Mouse (Mus musculus) spleen, postnatal 4 days (tissue): ENCODE measurements around the gene Ifi202b.
"Not testable (repeated sequence)": the region's sequence is repeated elsewhere in the genome, so short reads cannot be mapped to it uniquely, and the experiment has no call there.

Experiments
- DNase-seq, 2 experiments: peaks; one replicate each; pipeline ENCODE4 v3.0.0; 2022; ENCODE audit warnings: low spot score in 2 of 2

The Ifi202b gene

DNA sequence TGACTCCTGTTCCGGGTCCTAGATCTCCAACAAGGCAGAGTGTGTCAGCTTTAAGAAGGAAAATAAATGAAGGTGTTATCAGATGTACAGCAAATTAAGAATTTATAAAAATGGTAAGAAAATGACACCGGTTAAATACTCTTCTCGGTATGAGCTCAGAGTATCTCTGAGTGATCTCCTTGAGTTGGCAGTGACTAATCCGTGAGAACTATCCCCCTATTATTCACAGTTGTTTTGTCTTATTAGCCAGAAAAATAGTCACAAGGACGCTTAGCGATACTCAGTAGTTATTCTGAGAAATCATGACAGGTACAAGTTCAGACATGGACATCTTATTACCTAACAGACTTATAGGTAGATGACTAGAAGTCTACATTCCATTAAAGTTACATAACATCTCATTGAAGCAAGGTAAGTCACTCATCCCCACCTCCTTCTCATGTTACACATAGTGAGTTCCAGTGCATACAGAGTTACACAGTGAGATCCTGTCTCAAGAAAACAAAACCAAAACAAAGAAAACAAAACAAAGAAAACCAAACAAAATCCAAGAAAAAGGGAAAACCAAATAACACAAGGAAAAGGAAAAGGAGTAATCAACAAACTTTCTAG is at the start of gene Ifi202b:
Gene Ifi202b, minus strand, starts transcription at position 51 of the 612 bp plus-strand sequence.
- DNase-seq: not testable (repeated sequence)

DNA sequence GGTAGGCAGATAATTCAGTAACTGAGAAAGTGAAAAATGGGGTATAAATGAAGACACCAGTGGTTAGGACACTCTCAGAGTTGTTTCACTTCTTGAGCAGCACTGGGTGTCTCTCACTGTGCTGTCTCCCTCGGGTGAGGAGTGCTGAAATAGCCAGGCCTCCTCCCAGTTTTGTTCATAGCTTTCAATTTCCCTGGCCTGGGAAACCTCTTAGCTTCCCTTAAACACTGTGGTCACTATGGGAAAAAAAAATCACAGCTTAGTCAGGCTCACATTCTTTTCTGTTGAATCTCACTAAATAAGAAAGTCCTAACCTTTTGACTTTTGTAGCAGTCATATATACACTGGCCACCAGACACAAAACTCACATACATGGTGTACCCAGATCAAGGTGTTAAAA is 49.2 kb upstream of the Ifi202b start, which contains the start of gene Ifi205:
Gene Ifi205, minus strand, starts transcription at position 113 of the 400 bp plus-strand sequence.
- DNase-seq: no peak

DNA sequence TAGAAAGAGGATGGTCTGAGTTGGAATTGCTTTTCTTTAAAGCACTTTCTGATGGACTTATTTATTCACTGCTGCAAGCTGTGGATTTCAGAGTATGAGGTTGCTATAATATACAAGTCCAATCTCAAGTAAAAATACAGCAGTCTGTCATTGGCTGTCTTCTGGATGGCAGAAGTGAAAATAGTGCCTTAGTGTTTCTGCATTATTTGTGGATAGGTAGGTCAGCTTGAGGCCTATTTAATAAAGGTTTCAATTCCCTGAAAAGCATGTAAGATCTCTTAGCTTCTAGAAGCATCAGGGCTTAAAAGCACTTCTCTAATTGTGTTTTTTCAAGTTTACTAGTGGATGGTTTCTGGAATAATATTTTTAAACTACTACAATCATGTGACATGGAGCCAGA is 24.5 kb upstream of the Ifi202b start:
- DNase-seq: not testable (repeated sequence)

DNA sequence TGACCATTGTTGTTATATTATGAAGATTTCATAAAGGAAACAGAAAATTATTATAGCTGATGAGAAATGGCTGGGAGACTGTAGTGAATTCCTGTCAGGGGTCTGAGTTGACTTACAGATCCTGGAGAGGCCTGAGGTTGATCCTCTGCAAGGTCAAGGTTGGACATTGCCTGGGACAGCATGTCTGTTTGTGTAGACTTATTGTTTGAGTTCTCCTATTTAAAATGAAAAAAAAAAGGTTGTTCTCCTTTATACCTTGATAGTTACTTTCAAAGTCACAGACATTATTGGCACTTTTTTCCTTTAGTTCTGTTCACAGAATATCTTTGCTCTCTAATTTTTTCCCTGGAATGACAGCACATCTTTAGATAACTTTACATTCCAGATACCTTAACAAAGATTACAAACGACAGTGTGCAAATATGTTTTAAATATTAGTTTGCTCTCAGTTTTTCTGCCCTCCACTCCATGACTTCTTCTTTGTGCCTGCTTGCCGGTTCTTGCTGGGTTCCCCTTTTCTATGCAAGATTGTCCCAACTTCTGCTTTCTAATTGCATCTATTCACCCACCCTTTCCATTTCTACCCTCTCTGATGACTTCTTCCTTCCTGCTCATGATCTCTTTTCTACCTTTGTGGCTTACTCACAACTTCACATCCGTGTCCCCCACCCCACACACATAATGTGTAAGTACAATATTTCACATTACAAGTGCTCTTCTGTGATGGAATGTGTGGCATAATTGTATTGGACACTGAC is 22.0 kb upstream of the Ifi202b start:
- not testable (repeated sequence) for DNase-seq

DNA sequence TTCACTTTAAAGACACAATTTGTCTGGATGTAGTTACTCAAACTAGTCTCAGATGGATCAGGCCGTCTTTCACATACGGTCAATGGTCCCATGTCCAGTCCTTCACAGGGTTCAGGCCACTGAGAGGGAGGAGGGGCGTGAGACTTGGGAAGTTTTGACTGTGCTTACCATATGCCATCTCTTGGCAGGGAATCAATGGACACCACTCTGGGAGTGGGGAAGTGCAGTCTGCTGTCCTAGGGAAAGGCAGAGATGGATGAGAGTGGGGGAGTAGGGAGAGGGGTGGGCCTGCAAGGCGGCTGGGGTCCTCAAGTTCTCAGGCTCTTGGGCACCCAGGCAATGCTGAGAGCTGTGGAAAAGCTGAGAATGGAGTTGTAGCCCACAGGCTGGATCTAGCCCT is 12.5 kb upstream of the Ifi202b start:
- no peak for DNase-seq

DNA sequence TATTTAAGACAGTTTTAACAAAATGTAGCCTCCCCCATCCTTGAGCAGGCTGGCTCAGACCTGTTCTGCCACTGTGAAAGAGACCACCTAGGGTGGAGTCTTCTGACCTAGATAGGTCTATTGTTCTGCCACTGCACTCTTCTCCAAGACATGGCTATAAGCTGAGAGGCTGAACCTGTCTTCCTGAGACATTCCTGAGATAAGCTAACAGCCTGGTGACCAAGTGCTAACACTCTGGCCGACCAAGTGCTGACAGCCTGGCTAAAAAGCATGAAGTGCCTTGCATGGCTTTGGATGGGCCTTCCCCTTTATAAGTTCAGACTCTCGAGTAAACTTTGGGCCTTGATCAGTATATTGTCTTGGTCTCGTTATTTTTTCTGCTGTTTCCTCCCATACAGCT is 1.5 kb downstream of the Ifi202b start:
- DNase-seq: not testable (repeated sequence)

DNA sequence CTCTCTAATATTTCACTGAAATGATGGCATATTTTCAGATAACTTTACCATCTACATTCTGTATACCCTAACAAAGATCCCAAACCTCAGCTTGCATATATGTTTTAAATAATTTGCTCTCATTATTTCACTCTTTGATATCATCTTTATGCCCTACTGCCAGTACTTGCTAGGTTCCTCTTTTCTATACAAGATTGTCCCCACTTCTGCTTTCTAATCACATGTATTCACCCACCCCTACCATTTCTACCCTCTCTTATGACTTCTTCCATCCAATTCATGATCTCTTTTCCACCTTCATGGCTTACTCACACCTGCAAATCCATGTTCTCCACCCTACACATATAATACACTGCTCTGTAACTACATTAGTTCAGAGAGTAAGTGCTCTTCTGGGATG is 4.9 kb downstream of the Ifi202b start:
- DNase-seq: no peak

DNA sequence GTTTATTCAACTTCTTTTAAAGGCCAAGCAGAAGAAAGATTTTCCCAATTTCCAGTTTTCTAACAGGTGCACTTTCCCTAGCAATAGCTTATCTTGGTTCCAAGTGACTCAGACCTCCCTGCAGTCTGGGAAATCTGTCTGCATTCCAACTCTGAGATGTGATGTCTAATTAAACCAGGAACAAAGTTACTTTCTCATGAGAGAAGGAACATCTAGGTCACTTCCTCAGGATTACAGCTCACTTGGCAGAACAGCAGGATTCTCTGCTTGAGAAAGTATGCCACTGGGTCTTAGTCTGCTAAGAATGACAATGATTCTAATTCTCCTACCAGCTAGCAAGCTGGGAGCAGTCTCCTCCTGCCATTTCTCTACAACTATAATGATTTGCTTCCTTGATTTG is 9.4 kb downstream of the Ifi202b start:
- no peak for DNase-seq

DNA sequence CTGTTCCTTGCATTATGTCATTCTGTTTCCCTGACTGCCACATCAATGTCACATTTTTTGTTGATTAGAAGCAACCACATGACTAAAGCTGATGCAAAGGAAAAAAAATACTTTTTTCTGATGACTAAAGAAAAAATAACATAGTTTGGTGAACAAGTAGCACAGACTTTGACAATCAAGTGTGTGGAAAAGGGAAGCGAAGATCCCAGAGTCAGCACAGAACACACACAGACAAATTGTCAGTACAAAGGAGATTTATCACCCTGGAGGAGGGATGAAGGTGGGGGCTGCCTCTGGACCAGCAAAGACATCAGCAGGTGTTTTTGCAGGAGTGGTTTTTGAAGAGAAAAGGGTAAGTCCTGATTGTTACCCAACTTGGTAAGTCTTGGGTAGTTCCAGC is 21.1 kb downstream of the Ifi202b start:
- not testable (repeated sequence) for DNase-seq

DNA sequence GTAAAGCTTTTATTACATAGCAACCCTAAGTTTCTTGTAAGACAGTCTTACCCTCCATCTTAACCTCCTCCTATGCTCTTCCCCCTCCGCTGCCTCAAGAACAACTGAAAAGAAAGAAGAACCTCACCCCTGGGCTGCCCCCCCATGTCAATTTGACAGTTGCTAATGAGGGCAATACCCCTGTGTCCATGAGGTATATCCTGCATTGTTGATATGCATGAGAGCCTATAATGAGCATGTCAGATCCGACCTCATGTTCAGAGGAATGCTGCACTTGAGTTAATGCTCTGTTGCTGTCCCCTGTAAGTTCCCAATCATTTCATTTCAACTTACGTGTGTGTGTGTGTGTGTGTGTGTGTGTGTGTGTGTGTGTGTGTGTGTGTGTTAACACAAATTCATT is 22.5 kb downstream of the Ifi202b start:
- DNase-seq: not testable (repeated sequence)

DNA sequence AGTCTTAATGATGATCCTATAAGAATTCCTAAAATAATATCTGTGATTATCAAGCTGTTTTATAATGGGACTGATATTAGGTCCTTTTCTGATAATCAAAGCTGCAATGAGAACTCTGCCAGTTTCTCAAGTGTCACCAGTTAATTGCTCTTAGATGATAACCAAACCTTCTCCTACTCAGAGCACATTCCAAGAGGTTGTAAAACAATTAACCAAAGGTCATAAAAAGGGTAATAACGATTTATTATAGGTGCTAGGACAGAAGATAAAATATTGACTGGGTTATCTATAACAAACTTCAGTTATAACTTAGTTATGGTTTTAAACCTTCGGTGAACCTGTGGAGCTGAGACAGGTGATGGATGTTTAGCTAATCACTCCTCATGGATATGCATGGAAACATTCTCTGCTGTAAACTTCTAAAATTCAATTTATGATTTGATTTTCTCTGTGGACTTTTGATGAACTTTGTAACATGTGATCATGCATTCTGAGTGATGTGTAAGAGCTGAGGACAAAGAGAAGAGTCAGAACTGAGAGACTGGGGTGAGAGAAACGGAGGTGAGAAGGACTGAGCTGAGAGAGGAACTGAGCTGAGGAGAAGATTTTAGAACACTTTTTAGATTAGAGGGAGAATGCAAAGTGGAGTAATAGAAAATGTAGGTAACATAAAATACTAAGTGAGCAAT is 26.6 kb downstream of the Ifi202b start:
- DNase-seq: not testable (repeated sequence)

DNA sequence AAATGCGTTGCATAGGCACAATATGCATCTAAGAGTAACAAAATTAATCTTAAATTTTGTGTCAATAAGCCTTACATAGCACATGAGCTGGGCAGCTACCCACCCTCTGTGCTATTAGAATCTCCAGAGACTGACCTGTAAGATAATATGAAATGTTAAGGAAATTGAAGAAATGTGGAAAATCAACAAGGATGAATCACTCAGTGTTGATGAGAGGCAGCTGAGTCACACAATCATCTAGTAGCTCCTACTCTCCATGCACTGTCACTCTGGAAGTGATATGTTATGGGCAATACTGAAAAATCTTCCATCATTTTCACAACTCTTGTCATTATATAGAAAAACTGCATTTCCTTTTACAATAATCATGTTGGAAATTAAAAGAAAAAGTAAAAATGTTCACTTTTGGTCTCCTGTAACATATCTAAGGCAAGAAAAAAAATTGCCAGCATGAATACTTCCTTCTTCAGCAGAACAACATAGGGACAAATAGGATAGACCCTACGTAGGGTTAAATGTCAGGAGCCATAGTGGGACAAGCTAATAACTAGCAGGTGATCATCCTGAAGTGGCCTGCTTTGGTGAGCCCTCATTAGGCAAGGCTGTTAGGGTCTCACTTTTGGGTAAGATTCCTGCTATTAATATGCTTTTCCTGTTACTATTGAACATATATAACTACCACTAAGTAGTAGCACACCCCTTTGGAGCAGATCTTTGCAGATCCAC is 27.3 kb downstream of the Ifi202b start:
- DNase-seq: no peak

DNA sequence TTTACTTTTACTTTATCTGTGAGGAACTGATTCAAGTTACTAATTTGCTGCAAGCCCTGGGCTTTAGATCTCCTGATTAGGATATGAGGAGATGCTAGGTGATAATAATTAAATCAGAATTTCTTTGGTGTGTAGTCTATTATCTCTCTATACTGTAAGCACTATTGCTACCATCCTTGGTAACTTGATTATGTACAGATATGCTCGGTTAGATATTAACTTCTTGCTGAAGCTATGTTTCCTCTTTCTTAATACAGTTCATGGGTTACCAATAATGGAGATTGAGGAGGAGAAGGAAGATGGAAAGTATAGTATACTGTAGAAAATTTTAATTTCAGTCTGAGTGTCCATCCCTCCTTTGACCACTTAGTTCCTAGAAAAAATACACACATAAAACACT is 29.0 kb downstream of the Ifi202b start:
- no peak for DNase-seq

DNA sequence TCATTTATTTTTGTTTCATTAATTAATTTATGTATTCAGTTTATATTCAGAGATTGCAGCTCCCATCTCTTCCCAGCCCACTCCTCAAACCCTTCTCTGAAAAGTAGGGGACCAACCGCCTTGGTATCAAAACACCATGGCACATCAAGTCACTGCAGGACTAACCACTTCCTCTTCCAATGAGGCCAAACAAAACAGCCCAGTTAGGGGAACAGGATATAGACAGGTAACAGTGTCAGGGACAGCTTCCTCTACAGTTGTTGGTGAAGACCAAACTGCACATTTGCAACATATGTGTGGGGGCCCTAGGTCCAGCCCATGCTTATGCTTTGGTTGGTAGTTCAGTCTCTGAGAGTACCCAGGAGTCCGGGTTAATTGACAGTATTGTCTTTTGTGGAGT is 33.5 kb downstream of the Ifi202b start:
- DNase-seq: not testable (repeated sequence)

DNA sequence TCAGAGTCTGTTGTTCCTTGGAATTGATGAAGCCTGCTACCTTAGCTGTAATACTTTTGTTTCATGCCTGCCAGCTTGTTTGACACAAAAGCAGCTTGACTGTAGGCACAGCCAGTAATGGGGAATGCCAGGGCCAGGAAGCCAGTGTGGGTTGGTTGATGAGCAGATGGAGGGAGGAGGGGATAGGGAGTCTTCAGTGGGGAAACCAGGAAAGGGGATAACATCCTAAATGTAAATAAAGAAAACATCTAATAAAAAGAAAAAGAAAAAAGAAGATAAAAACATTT is 39.8 kb downstream of the Ifi202b start:
- DNase-seq: not testable (repeated sequence)

DNA sequence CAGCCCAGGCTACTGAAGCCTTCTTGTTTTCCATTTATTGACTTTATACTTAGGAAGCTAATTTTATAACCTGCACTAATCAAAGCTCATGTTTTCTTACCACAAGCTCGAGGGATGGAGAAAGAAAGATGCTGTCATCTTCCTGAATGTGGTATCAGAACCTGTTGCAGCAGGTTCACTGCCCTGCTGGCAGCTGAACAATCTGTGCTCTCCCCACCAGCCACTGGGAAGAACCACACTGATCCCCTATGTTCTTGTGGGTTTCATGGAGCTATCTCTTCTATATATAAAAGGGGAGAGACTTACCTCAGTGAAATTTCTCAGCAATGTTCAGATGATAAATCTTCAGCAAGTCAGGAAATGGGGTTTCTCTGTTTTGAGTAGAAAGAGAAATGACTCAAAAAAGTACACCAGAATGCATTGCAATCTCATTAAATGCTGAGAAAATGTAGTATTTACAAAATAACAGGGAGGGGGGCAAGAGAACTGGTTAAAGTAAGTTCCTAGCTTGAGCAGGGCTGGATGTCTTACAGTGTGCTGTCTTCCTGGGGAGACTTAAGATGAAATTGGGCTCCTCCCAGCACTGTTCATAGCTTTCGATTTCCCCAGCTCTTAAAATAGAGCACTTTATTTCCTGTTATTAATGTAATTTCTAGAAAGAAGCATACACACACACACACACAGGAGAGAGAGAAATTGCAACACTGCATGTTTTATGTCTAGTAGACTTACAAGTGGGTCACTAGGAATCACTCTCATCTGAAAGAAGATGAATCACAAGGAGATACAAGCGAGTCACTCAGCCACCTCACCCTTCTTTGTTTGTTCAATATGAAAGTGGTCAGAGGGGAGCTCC is 40.4 kb downstream of the Ifi202b start, which contains the start of the genes Mndal and Ifi203:
Gene Mndal, minus strand, starts transcription at position 568 of the 856 bp plus-strand sequence.
Gene Ifi203, minus strand, starts transcription at position 749 of the 856 bp plus-strand sequence.
- DNase-seq: not testable (repeated sequence)

DNA sequence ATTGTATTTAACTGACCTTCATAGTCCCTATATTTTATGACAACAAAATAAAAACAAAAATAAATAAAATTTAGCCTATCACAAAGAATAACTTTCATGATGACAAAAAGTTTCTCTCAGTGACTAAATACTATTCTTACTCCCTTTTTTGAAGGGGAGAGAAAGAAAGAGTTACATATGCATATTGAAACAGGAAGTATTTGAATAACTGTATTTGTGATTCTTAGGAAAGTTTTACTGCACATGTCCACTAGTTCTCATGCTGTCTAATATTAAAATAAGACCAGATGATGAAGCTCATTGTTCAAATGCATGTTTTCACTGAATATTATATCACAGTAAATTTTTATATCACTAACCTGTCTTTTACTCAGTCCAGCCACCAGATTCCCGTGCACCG is 41.0 kb downstream of the Ifi202b start:
- DNase-seq: not testable (repeated sequence)

DNA sequence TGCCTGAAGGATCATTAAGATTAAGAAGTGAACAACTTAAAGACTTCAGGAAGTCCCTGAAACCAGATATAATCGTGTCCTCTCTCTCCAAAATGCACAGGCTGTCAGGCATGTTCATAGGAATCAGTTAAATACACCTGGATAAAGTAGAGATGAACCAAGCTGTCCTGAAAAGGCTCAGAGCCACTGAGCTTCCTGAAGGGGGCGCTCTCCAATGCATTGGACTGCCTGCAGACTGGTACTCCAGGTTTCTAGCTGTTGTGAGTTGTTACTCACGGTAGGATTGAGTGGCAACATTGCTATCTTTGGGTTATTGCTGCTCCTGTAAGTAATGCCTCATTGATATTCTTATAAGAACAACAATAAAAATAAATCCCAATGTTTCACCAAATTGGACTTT is 63.3 kb downstream of the Ifi202b start:
- not testable (repeated sequence) for DNase-seq

DNA sequence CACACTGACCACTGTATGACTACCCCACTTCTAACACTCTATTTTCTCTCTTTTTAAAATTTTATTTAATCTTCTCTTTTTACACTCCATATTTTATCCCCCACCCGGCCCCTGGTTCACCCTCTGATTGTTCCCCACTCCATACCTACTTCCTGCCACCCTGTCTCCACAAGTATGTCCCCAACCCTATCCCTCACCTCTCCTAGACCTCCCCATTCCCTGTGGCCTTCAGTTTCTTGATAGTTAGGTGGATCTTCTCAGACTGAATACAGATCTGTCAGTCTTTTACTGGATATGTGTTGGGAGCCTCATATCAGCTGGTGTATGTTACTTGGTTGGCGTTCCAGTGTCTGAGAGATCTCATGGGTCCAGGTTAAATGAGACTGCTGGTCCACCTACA is 68.0 kb downstream of the Ifi202b start:
- DNase-seq: no peak

DNA sequence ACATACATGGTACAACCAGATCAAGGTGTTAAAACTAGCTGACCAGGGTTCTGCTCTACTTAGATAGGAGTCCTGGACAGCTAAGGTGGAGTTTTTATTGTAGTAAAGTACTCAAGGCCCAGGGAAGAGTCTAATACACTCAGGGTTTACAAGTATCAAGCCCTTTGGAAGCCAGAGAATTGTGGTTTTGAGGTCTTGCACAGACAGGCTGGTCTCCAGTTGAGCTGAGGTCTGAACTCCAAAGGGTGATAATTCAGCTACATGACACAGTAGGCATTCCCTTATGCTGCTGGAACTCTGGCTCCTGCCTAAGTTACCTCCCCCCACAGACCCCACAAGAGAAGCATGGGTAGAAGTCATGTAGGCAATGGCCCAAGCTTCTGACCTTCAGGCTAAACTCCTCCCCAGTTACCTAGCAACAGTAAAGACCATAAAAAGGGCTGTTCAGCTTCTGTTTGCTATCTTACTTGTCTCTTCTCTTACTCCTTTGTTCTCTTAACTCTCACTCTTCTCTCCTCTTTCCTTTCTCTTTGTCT is 69.2 kb downstream of the Ifi202b start:
- not testable (repeated sequence) for DNase-seq
